Comparison of ENCODE assay signal across 26 mouse cellular contexts in the genomic region with DNA sequence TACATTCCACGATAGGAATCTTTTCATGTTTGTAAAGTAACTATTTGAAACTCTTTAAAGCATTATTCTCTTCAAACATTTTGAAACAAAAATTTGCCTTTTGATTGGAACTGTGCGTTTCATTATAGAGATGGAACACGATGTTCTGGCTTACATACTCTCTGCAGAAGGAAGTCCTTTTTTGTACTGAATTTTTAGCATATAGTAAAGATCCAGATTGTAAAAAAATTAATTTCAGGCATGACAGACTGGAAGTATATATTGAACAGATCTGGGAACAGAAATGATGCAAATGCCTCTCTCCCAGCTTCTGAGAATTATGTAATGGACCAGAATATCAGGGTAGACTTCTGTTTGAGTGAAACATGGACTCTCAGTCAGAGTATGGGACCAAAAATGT.
"Had no signal": no experiment of that assay in that cellular context is flagged by ENCODE, and none has a peak within 500 bp of the region (broad histone marks: within the 10 kb centered on the region; RNA-seq: fewer than 3 reads in every experiment).

No protein-coding gene starts in this region.

- H3K4me1 ChIP-seq: heart, embryonic 13.5 days; heart, embryonic 15.5 days; hindbrain, embryonic 13.5 days; hindbrain, embryonic 15.5 days; intestine, embryonic 15.5 days; limb, embryonic 10.5 days; limb, embryonic 12.5 days; liver, embryonic 13.5 days; liver, embryonic 15.5 days had no signal

- DNase-seq: gastrocnemius, postnatal 14 days; gastrocnemius, postnatal 36 days; heart, adult 11 months; heart, adult 2 months; heart, postnatal 14 days; heart, postnatal 36 days; kidney, adult 18-20 months; kidney, adult 8-10 months; kidney, postnatal 10 days; kidney, postnatal 25 days; kidney, postnatal 4 days; liver; liver, embryonic 13.5 days had no signal

- ATAC-seq: inflammation-experienced regulatory T-cells, adult 6 months; intestine, embryonic 15.5 days; intestine, postnatal 0 days had no signal

- H3K27me3 ChIP-seq: heart, embryonic 13.5 days; heart, embryonic 15.5 days; hindbrain, embryonic 13.5 days; hindbrain, embryonic 15.5 days; intestine, embryonic 15.5 days; limb, embryonic 12.5 days; liver, embryonic 13.5 days; liver, embryonic 15.5 days had no signal

- H3K9me3 ChIP-seq: heart, embryonic 13.5 days; heart, embryonic 15.5 days; hindbrain, embryonic 13.5 days; hindbrain, embryonic 15.5 days; intestine, embryonic 15.5 days; limb, embryonic 10.5 days; limb, embryonic 12.5 days; liver, embryonic 13.5 days; liver, embryonic 15.5 days had no signal

- H3K27ac ChIP-seq: heart, adult 2 months; heart, embryonic 13.5 days; heart, embryonic 15.5 days; hindbrain, embryonic 13.5 days; hindbrain, embryonic 15.5 days; intestine, embryonic 15.5 days; layer of hippocampus, adult 2 months; limb, embryonic 10.5 days; limb, embryonic 12.5 days; liver, embryonic 13.5 days; liver, embryonic 15.5 days had no signal

- H3K4me3 ChIP-seq: heart, adult 2 months; heart, embryonic 13.5 days; heart, embryonic 15.5 days; hindbrain, embryonic 13.5 days; hindbrain, embryonic 15.5 days; intestine, embryonic 15.5 days; layer of hippocampus, adult 2 months; limb, embryonic 10.5 days; limb, embryonic 12.5 days; liver, embryonic 13.5 days; liver, embryonic 15.5 days had no signal

- H3K36me3 ChIP-seq: heart, embryonic 13.5 days; heart, embryonic 15.5 days; hindbrain, embryonic 13.5 days; hindbrain, embryonic 15.5 days; intestine, embryonic 15.5 days; limb, embryonic 10.5 days; limb, embryonic 12.5 days; liver, embryonic 13.5 days; liver, embryonic 15.5 days had no signal

- H3K4me2 ChIP-seq: heart, embryonic 11.5 days; heart, embryonic 13.5 days; heart, embryonic 15.5 days; hindbrain, embryonic 13.5 days; hindbrain, embryonic 15.5 days; intestine, embryonic 15.5 days; limb, embryonic 12.5 days; liver, embryonic 11.5 days; liver, embryonic 13.5 days; liver, embryonic 15.5 days had no signal

- H3K9ac ChIP-seq: heart, embryonic 13.5 days; heart, embryonic 15.5 days; hindbrain, embryonic 13.5 days; hindbrain, embryonic 15.5 days; intestine, embryonic 15.5 days; limb, embryonic 12.5 days; liver, embryonic 13.5 days; liver, embryonic 15.5 days had no signal
